Mouse (Mus musculus) lung, postnatal 0 days (tissue): ENCODE data around the gene Dhrs7c. TPM values are rescaled to one million over a fixed set of nuclear protein-coding genes. Genes with fewer than 3 reads are reported as not detected.
A peak's percentile ranks its signal among the peaks of the same experiment; 100 is the strongest.

Source experiments
- ATAC-seq: fragments of 200-750 bp; cut with Nextera tagmentation; 2 replicates; pipeline ENCODE4 v1.8.0; 2017; ENCODE audit warnings: moderate library complexity
- DNase-seq: peaks from one replicate; pipeline ENCODE4 v3.0.0-alpha.2; 2016; ENCODE audit warnings: low spot score
- H3K27ac ChIP-seq: fragments of 300-500 bp; sonication (generic); 2 replicates; pipeline ENCODE4 v1.5.1; 2014; ENCODE audit warnings: antibody characterized with exemption, mild to moderate bottlenecking, low read length, mixed read lengths
- H3K27me3 ChIP-seq: fragments of 300-500 bp; sonication (generic); replicated peaks from 2 replicates; pipeline ENCODE4 v1.6.1; 2014; ENCODE audit warnings: low read length, mixed read lengths; ENCODE audit not compliant: insufficient read depth
- H3K36me3 ChIP-seq: fragments of 300-500 bp; sonication (generic); 2 replicates; pipeline ENCODE4 v1.6.1; 2014; ENCODE audit warnings: low read length, mixed read lengths; ENCODE audit not compliant: insufficient read depth
- H3K4me1 ChIP-seq: fragments of 300-500 bp; sonication (generic); 2 replicates; pipeline ENCODE4 v1.6.1; 2014; ENCODE audit warnings: antibody characterized with exemption, low read depth, low read length, mixed read lengths; ENCODE audit not compliant: insufficient read depth
- H3K4me2 ChIP-seq: fragments of 300-500 bp; sonication (generic); replicated peaks from 2 replicates; pipeline ENCODE4 v1.6.1; 2014; ENCODE audit warnings: low read depth, mild to moderate bottlenecking, low read length, moderate library complexity, mixed read lengths
- H3K4me3 ChIP-seq: fragments of 300-500 bp; sonication (generic); 2 replicates; pipeline ENCODE4 v1.5.1; 2014; ENCODE audit warnings: low read depth, low read length
- H3K9ac ChIP-seq: fragments of 300-500 bp; sonication (generic); replicated peaks from 2 replicates; pipeline ENCODE4 v1.6.1; 2014; ENCODE audit warnings: low read depth, mild to moderate bottlenecking
- H3K9me3 ChIP-seq: fragments of 300-500 bp; sonication (generic); 2 replicates; pipeline ENCODE4 v1.6.1; 2016; ENCODE audit warnings: low read length, mixed read lengths
- CTCF ChIP-seq: IDR thresholded peaks from 2 replicates; pipeline ENCODE4 v1.5.1; 2016; ENCODE audit warnings: antibody characterized with exemption, mild to moderate bottlenecking
- EP300 ChIP-seq: IDR thresholded peaks from 2 replicates; pipeline ENCODE4 v1.6.1; 2016; ENCODE audit warnings: antibody characterized with exemption, mild to moderate bottlenecking, control low read depth
- WGBS: fragments of 180-500 bp; shearing (Covaris S2); extraction: QIAGEN DNeasy Blood & Tissue Kit; methylation state at CpG from one replicate; pipeline ENCODE4 v1.1.7; 2014; 5-methylcytosine and 5-hydroxymethylcytosine counted together
- polyA plus RNA-seq: library from polyadenylated mRNA; unstranded; fragments of >200 nt; fragmentation: Nextera tagmentation; extraction: Ambion mirVana; gene quantifications from 2 replicates; pipeline ENCODE4 v1.2.1, GENCODE M21; 2015

Gene Dhrs7c
- polyA plus RNA-seq, 1 experiment from 2014 or later: 0.66 TPM

DNA sequence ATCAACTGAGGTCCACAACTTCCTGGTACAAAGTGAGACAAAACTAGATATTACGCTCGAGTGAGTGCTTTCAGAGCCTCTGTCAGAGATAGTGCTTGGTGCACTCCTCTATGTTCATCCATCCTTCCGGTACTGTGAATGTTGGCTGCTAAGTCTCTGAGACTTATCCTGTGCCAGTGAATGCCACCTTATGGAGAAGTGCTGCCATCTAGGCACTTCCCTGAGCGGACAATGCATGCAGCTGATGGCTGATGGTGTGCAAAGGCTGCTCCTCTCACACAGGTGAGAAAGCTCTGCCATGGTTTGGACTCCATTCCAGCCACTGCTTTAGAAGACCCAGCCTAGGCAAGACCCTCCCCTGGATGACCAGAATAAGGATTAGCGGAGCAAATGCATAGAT is 10.1 kb downstream of the Dhrs7c start:
- WGBS: 71% methylated on average over 5 of the region's 5 CpGs
- Histone ChIP-seq H3K27me3 (no peaks in the 10 kb centered on the region), H3K4me2 (no peak overlapping the region), H3K4me3 (no peak overlapping the region), H3K9ac (no peak overlapping the region), H3K9me3 (no peaks in the 10 kb centered on the region), H3K4me1 (no peaks in the 10 kb centered on the region), H3K36me3 (no peaks in the 10 kb centered on the region), H3K27ac (no peak overlapping the region)
- no peak for DNase-seq
- TF ChIP-seq EP300 (no peak), CTCF (no peak; the same call in 1 of the 2 replicates)
- ATAC-seq: no peak

DNA sequence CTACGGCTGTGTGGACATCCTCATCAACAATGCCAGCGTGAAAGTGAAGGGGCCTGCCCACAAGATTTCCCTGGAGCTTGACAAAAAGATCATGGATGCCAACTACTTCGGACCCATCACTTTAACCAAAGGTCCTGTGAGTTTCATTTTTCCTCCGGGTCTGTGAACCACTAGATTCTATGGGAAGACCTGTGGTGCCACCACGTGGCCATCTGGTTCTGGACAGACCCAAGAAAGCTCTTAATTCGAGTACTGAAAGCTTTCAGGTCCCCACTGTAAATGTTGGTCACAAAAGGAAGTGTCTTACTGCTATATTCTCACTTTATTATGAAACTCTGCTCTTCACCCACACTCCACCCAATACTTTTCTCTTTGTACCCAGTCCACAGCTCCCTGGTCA is 13.5 kb downstream of the Dhrs7c start:
- Histone ChIP-seq H3K4me2 (no peak overlapping the region), H3K4me3 (no peak overlapping the region), H3K36me3 (no peaks in the 10 kb centered on the region), H3K27ac (no peak overlapping the region), H3K27me3 (no peaks in the 10 kb centered on the region), H3K4me1 (no peaks in the 10 kb centered on the region), H3K9me3 (no peaks in the 10 kb centered on the region), H3K9ac (no peak overlapping the region)
- TF ChIP-seq EP300 (no peak), CTCF (peak; percentile 38)
- WGBS: 73% methylated on average over 6 of the region's 6 CpGs
- ATAC-seq (no peak), DNase-seq (no peak)

GRCm38 (mm10) chr11:67819604-67820003 is 21.6 kb downstream of the Dhrs7c start:
- Histone ChIP-seq H3K27ac (no peak overlapping the region), H3K4me1 (peaks cover 3% of the 10 kb centered on the region; the same call in 1 of the 2 replicates), H3K4me3 (no peak overlapping the region), H3K36me3 (no peaks in the 10 kb centered on the region), H3K4me2 (peak overlapping the region; percentile 37), H3K9me3 (no peaks in the 10 kb centered on the region), H3K27me3 (no peaks in the 10 kb centered on the region), H3K9ac (no peak overlapping the region)
- TF ChIP-seq CTCF: peak; percentile 86
- TF ChIP-seq EP300: no peak
- DNase-seq (peak; percentile 80), ATAC-seq (0 out of 2 replicates have a peak, but pooled peaks have one; percentile 30)
- 13% methylated on average over 5 of the region's 5 CpGs for WGBS

DNA sequence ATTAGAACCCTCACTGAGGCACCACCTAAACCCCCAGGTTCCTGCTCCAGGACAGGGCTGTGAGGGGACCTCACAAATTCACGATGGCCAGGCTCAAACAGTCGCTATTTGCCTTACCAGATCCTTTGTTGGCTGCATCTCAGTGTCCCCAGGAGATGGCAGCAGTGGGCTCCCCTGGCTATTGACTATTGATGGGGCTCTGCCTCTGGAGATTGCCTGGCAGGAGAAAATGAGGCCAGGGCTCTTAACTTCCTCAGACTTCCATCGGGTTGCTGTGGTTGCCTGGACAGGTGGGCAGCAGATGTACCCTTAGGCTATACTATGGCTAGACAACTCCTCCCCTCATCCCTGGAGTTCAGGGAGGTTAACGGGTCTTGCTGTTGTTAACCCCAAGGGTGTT is 22.2 kb downstream of the Dhrs7c start:
- Histone ChIP-seq H3K4me3 (no peak overlapping the region), H3K36me3 (no peaks in the 10 kb centered on the region), H3K4me2 (no peak overlapping the region), H3K27ac (no peak overlapping the region), H3K4me1 (peaks cover 3% of the 10 kb centered on the region; the same call in 1 of the 2 replicates), H3K27me3 (no peaks in the 10 kb centered on the region), H3K9ac (no peak overlapping the region), H3K9me3 (no peaks in the 10 kb centered on the region)
- 29% methylated on average over 4 of the region's 4 CpGs for WGBS
- DNase-seq (peak; percentile 67), ATAC-seq (peak; percentile 57)
- TF ChIP-seq CTCF (peak; percentile 81), EP300 (no peak)

DNA sequence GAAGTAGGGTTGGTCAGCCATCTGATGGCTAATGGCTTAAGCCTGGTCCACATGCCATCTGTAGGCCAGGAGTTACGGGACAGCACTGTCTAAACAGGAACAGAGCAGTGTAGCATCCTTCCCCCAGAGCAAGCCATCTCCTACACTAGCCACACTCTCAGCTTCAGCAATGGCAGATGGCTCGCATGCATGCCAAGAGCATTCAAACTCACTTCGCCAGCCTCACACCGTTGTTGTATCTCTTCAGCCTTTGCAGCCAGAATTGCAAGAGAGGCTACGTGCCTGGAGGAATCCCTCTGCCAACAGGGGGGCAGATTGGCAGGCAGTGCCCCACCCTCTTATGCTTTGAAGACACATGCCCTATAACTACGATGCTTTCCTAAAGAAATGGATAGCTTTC is 23.6 kb downstream of the Dhrs7c start:
- no peaks in the 10 kb centered on the region for H3K36me3 ChIP-seq
- TF ChIP-seq CTCF: no peak
- no peak for TF ChIP-seq EP300
- ATAC-seq: no peak
- H3K9me3 ChIP-seq: no peaks in the 10 kb centered on the region
- H3K27ac ChIP-seq: no peak overlapping the region
- H3K4me2 ChIP-seq: no peak overlapping the region
- H3K4me3 ChIP-seq: no peak overlapping the region
- no peaks in the 10 kb centered on the region for H3K27me3 ChIP-seq
- no peak for DNase-seq
- peaks cover 3% of the 10 kb centered on the region; the same call in 1 of the 2 replicates for H3K4me1 ChIP-seq
- H3K9ac ChIP-seq: no peak overlapping the region
- 89% methylated on average over 6 of the region's 6 CpGs for WGBS

- WGBS: 13% methylated on average over 12 of the region's 12 CpGs
- no peaks in the 10 kb centered on the region for H3K9me3 ChIP-seq
- H3K4me1 ChIP-seq: no peaks in the 10 kb centered on the region
- no peaks in the 10 kb centered on the region for H3K27me3 ChIP-seq
- H3K36me3 ChIP-seq: no peaks in the 10 kb centered on the region
- DNase-seq (peak; percentile 86), ATAC-seq (peak; percentile 88)
- H3K9ac ChIP-seq: no peak overlapping the region
- peak overlapping the region; percentile 35 for H3K4me2 ChIP-seq
- H3K27ac ChIP-seq: peak overlapping the region; percentile 11
- no peak for TF ChIP-seq CTCF
- TF ChIP-seq EP300: peak; percentile 66
- H3K4me3 ChIP-seq: no peak overlapping the region
Observed at GRCm38 (mm10) chr11:67828360-67829059, 30.5 kb downstream of the Dhrs7c start.
